9 mouse cellular contexts compared by ENCODE assay signal in genomic region chr11:55078502-55078901, GRCm38 (mm10). TPM values are rescaled to one million over a fixed set of nuclear protein-coding genes. Genes with fewer than 3 reads are reported as not detected.
DNase-seq lines count a peak whose midpoint lies in the region; ATAC-seq and TF ChIP-seq lines count a peak whose summit lies in the region.
"Had no signal": no experiment of that assay in that cellular context is flagged by ENCODE, and none has a peak within 500 bp of the region (broad histone marks: within the 10 kb centered on the region; RNA-seq: fewer than 3 reads in every experiment).

No protein-coding gene starts in this region.

- 52% methylated on average over 3 of the region's 3 CpGs for WGBS in hindbrain, embryonic 11.5 days
- WGBS in hindbrain, embryonic 10.5 days, result 63% methylated on average over 3 of the region's 3 CpGs
- WGBS in embryonic facial prominence, embryonic 10.5 days, result 57% methylated on average over 3 of the region's 3 CpGs
- 75% methylated on average over 3 of the region's 3 CpGs for WGBS in intestine, postnatal 0 days
- 65% methylated on average over 3 of the region's 3 CpGs for WGBS in neural tube, embryonic 15.5 days

- H3K4me2 ChIP-seq in hindbrain, embryonic 11.5 days (replicated peaks; ENCODE audit: low read depth, low read length), result peak overlapping the region; percentile 77; the same call in 1 of the 2 replicates
- H3K4me2 ChIP-seq in intestine, postnatal 0 days (replicated peaks; ENCODE audit: low read depth), result peak overlapping the region; percentile 94; the same call in 1 of the 2 replicates
- peak overlapping the region; percentile 94 for H3K4me2 ChIP-seq in neural tube, embryonic 15.5 days

- H3K9me3 ChIP-seq in hindbrain, embryonic 11.5 days (ENCODE audit: control insufficient read depth, low read length), result no peaks in the 10 kb centered on the region
- H3K9me3 ChIP-seq in hindbrain, embryonic 10.5 days, result peaks cover 6% of the 10 kb centered on the region; the same call in 1 of the 2 replicates
- H3K9me3 ChIP-seq in embryonic facial prominence, embryonic 10.5 days, result no peaks in the 10 kb centered on the region
- no peaks in the 10 kb centered on the region for H3K9me3 ChIP-seq in intestine, postnatal 0 days (ENCODE audit: control insufficient read depth)
- no peaks in the 10 kb centered on the region for H3K9me3 ChIP-seq in neural tube, embryonic 15.5 days (replicated peaks)

- no peak overlapping the region for H3K4me3 ChIP-seq in hindbrain, embryonic 11.5 days (ENCODE audit: low read depth, low read length)
- no peak overlapping the region for H3K4me3 ChIP-seq in hindbrain, embryonic 10.5 days
- H3K4me3 ChIP-seq in embryonic facial prominence, embryonic 10.5 days, result peak overlapping the region; percentile 64; the same call in 1 of the 2 replicates
- H3K4me3 ChIP-seq in intestine, postnatal 0 days (ENCODE audit: low read depth, low read length), result no peak overlapping the region
- peak overlapping the region; percentile 46; the same call in 1 of the 2 replicates for H3K4me3 ChIP-seq in neural tube, embryonic 15.5 days (replicated peaks)
- H3K4me3 ChIP-seq in layer of hippocampus, adult 2 months, result no peak overlapping the region

- no peaks in the 10 kb centered on the region for H3K4me1 ChIP-seq in hindbrain, embryonic 11.5 days (replicated peaks; ENCODE audit: control insufficient read depth, insufficient read depth, low read length)
- H3K4me1 ChIP-seq in hindbrain, embryonic 10.5 days (replicated peaks), result peaks cover 16% of the 10 kb centered on the region
- H3K4me1 ChIP-seq in embryonic facial prominence, embryonic 10.5 days, result peaks cover 21% of the 10 kb centered on the region
- H3K4me1 ChIP-seq in intestine, postnatal 0 days (replicated peaks; ENCODE audit: control insufficient read depth, insufficient read depth, low read length), result no peaks in the 10 kb centered on the region
- peaks cover 16% of the 10 kb centered on the region for H3K4me1 ChIP-seq in neural tube, embryonic 15.5 days

- DNase-seq in hindbrain, embryonic 11.5 days (ENCODE audit: low spot score), result no peak
- no peak for DNase-seq in hindbrain, embryonic 10.5 days (ENCODE audit: low spot score)
- no peak for DNase-seq in embryonic facial prominence, embryonic 10.5 days (ENCODE audit: low spot score)
- no peak for DNase-seq in layer of hippocampus, adult 2 months (ENCODE audit: low spot score in 2 of 2)
- DNase-seq in cerebellum, postnatal 25 days, result no peak

- TF ChIP-seq CTCF in intestine, postnatal 0 days (IDR thresholded peaks at IDR 0.05; ENCODE audit: low read depth), result no peak
- no peak for TF ChIP-seq CTCF in layer of hippocampus, adult 2 months (conservative IDR thresholded peaks at IDR 0.05)

- H3K36me3 ChIP-seq in hindbrain, embryonic 11.5 days (ENCODE audit: control insufficient read depth, insufficient read depth, low read length), result no peaks in the 10 kb centered on the region
- no peaks in the 10 kb centered on the region for H3K36me3 ChIP-seq in hindbrain, embryonic 10.5 days
- no peaks in the 10 kb centered on the region for H3K36me3 ChIP-seq in embryonic facial prominence, embryonic 10.5 days (replicated peaks)
- no peaks in the 10 kb centered on the region for H3K36me3 ChIP-seq in intestine, postnatal 0 days (ENCODE audit: control insufficient read depth, insufficient read depth)
- H3K36me3 ChIP-seq in neural tube, embryonic 15.5 days, result no peaks in the 10 kb centered on the region

- ATAC-seq in hindbrain, embryonic 11.5 days (ENCODE audit: low FRiP score), result no peak
- no peak for ATAC-seq in intestine, postnatal 0 days
- no peak for ATAC-seq in neural tube, embryonic 15.5 days (ENCODE audit: low FRiP score)
- ATAC-seq in erythroblast, adult 5-6 weeks (replicated peaks; ENCODE audit: low FRiP score, poor library complexity, severe bottlenecking), result no peak
- ATAC-seq: Patski had no signal

- H3K27me3 ChIP-seq in hindbrain, embryonic 11.5 days (ENCODE audit: control insufficient read depth, insufficient read depth, low read length), result peaks cover 2% of the 10 kb centered on the region
- peaks cover 41% of the 10 kb centered on the region for H3K27me3 ChIP-seq in hindbrain, embryonic 10.5 days (ENCODE audit: insufficient read depth, poor library complexity, severe bottlenecking)
- peaks cover 44% of the 10 kb centered on the region for H3K27me3 ChIP-seq in embryonic facial prominence, embryonic 10.5 days (replicated peaks; ENCODE audit: low read depth, poor library complexity, severe bottlenecking)
- no peaks in the 10 kb centered on the region for H3K27me3 ChIP-seq in intestine, postnatal 0 days (replicated peaks; ENCODE audit: control insufficient read depth, insufficient read depth, low read length)
- H3K27me3 ChIP-seq in neural tube, embryonic 15.5 days (replicated peaks), result peaks cover 15% of the 10 kb centered on the region
- H3K27me3 ChIP-seq: Patski had no signal

- no peak overlapping the region for H3K27ac ChIP-seq in hindbrain, embryonic 11.5 days (ENCODE audit: low read depth, low read length)
- H3K27ac ChIP-seq in hindbrain, embryonic 10.5 days, result no peak overlapping the region
- no peak overlapping the region for H3K27ac ChIP-seq in embryonic facial prominence, embryonic 10.5 days (replicated peaks)
- H3K27ac ChIP-seq in intestine, postnatal 0 days (ENCODE audit: low read depth, low read length), result no peak overlapping the region
- no peak overlapping the region for H3K27ac ChIP-seq in neural tube, embryonic 15.5 days (replicated peaks)
- H3K27ac ChIP-seq in layer of hippocampus, adult 2 months, result no peak overlapping the region

- no peak overlapping the region for H3K9ac ChIP-seq in hindbrain, embryonic 11.5 days (ENCODE audit: low read depth, low read length)
- no peak overlapping the region for H3K9ac ChIP-seq in intestine, postnatal 0 days (ENCODE audit: low read depth, low read length)
- H3K9ac ChIP-seq in neural tube, embryonic 15.5 days (replicated peaks), result no peak overlapping the region

RNA-seq across cellular contexts. Expression of gene Ccdc69, which starts 0.6 kb away (rescaled TPM):
- polyA plus RNA-seq in hindbrain, embryonic 11.5 days (2014; fragmentation: Nextera tagmentation; extraction: Ambion mirVana), result 0.36 and 1.1 TPM in 2 replicates
- polyA plus RNA-seq in hindbrain, embryonic 10.5 days (2016; fragmentation: Nextera tagmentation; extraction: Ambion mirVana), result 0.25 and 0.56 TPM in 2 replicates
- polyA plus RNA-seq in embryonic facial prominence, embryonic 10.5 days (2016; fragmentation: Nextera tagmentation; extraction: Ambion mirVana), result 0.47 and 0.49 TPM in 2 replicates
- polyA plus RNA-seq in intestine, postnatal 0 days (2015; fragmentation: Nextera tagmentation; extraction: Ambion mirVana), result 3.5 and 4.2 TPM in 2 replicates
- 0.56 and 2.7 TPM in 2 replicates for polyA plus RNA-seq in neural tube, embryonic 15.5 days (2015; fragmentation: Nextera tagmentation; extraction: Ambion mirVana)
- under 1 TPM in 1 of 2 experiments, not detected in 1; 0.42 TPM for total RNA-seq in layer of hippocampus, adult 2 months (2021)
- 3.1 and 6.7 TPM in 2 replicates for total RNA-seq in erythroblast, adult 5-6 weeks (2015; ENCODE audit: low replicate concordance)
- 6.0 and 6.6 TPM in 2 replicates for total RNA-seq in erythroblast, adult 5-6 weeks (2017; ENCODE audit: low replicate concordance)
- polyA plus RNA-seq: Patski had no signal

RNA-seq across cellular contexts. Expression of gene Gm2a, which starts 19.4 kb away (rescaled TPM):
- polyA plus RNA-seq in hindbrain, embryonic 11.5 days (2014; fragmentation: Nextera tagmentation; extraction: Ambion mirVana), result 14.1 and 15.6 TPM in 2 replicates
- 10.7 and 13.0 TPM in 2 replicates for polyA plus RNA-seq in hindbrain, embryonic 10.5 days (2016; fragmentation: Nextera tagmentation; extraction: Ambion mirVana)
- polyA plus RNA-seq in embryonic facial prominence, embryonic 10.5 days (2016; fragmentation: Nextera tagmentation; extraction: Ambion mirVana), result 7.2 and 7.3 TPM in 2 replicates
- 14.8 and 15.4 TPM in 2 replicates for polyA plus RNA-seq in intestine, postnatal 0 days (2015; fragmentation: Nextera tagmentation; extraction: Ambion mirVana)
- 33.1 and 37.1 TPM in 2 replicates for polyA plus RNA-seq in neural tube, embryonic 15.5 days (2015; fragmentation: Nextera tagmentation; extraction: Ambion mirVana)
- 10 to 100 TPM; 29.9 to 30.8 TPM for total RNA-seq in layer of hippocampus, adult 2 months (2021)
- 23.4 and 24.7 TPM in 2 replicates for total RNA-seq in erythroblast, adult 5-6 weeks (2015; ENCODE audit: low replicate concordance)
- 13.7 and 17.2 TPM in 2 replicates for total RNA-seq in erythroblast, adult 5-6 weeks (2017; ENCODE audit: low replicate concordance)

RNA-seq across cellular contexts. Expression of gene Anxa6, which starts 45.3 kb away (rescaled TPM):
- polyA plus RNA-seq in hindbrain, embryonic 11.5 days (2014; fragmentation: Nextera tagmentation; extraction: Ambion mirVana), result 90.2 and 91.6 TPM in 2 replicates
- 61.0 and 68.8 TPM in 2 replicates for polyA plus RNA-seq in hindbrain, embryonic 10.5 days (2016; fragmentation: Nextera tagmentation; extraction: Ambion mirVana)
- 56.5 and 66.7 TPM in 2 replicates for polyA plus RNA-seq in embryonic facial prominence, embryonic 10.5 days (2016; fragmentation: Nextera tagmentation; extraction: Ambion mirVana)
- 86.9 and 89.2 TPM in 2 replicates for polyA plus RNA-seq in intestine, postnatal 0 days (2015; fragmentation: Nextera tagmentation; extraction: Ambion mirVana)
- polyA plus RNA-seq in neural tube, embryonic 15.5 days (2015; fragmentation: Nextera tagmentation; extraction: Ambion mirVana), result 98.4 and 142 TPM in 2 replicates
- 100 to 1,000 TPM; 100 to 103 TPM for total RNA-seq in layer of hippocampus, adult 2 months (2021)
- 9.2 and 10.4 TPM in 2 replicates for total RNA-seq in erythroblast, adult 5-6 weeks (2015; ENCODE audit: low replicate concordance)
- total RNA-seq in erythroblast, adult 5-6 weeks (2017; ENCODE audit: low replicate concordance), result 12.7 and 14.0 TPM in 2 replicates

Comparison
In these comparisons a context has a peak if more than half of its experiments do, and no peak if none do; other contexts are left out.
1. H3K4me3 ChIP-seq: peak in embryonic facial prominence, embryonic 10.5 days (single experiment) and neural tube, embryonic 15.5 days (single experiment); none in hindbrain, embryonic 11.5 days (single experiment), hindbrain, embryonic 10.5 days (single experiment), intestine, postnatal 0 days (single experiment) and layer of hippocampus, adult 2 months (single experiment).
2. Peak in every context shown above with its lines, with median percentiles within 50 percentile points of each other: H3K4me2 ChIP-seq.